Mouse (Mus musculus): ENCODE measurements at regions not wholly inside any gene's neighbourhood (a gene's known extent, or its start where the extent isn't known, plus 50 kb on each side); places are given as distances from the start of the nearest gene placed in this dataset.

- TF ChIP-seq POLR2A (IDR thresholded peaks at IDR 0.05; ENCODE audit: insufficient read depth, low read length) (no peak), CTCF (IDR thresholded peaks at IDR 0.05; ENCODE audit: low read depth, low read length) (no peak), EP300 (IDR thresholded peaks at IDR 0.05; ENCODE audit: insufficient read depth, low read depth, low read length) (no peak)
Observed at GRCm38 (mm10) chr1:4576957-4577356, 230.7 kb upstream of the Gm37988 start.

Data from ES-Bruce4 (cell line).